Mouse (Mus musculus): ENCODE results near the gene Lipm. TPM values are rescaled to one million over a fixed set of nuclear protein-coding genes. Genes with fewer than 3 reads are reported as not detected.

The Lipm gene
- polyA plus RNA-seq (2015; fragmentation: Nextera tagmentation; extraction: Ambion mirVana) = 0.31 and 0.91 TPM in 2 replicates

DNA sequence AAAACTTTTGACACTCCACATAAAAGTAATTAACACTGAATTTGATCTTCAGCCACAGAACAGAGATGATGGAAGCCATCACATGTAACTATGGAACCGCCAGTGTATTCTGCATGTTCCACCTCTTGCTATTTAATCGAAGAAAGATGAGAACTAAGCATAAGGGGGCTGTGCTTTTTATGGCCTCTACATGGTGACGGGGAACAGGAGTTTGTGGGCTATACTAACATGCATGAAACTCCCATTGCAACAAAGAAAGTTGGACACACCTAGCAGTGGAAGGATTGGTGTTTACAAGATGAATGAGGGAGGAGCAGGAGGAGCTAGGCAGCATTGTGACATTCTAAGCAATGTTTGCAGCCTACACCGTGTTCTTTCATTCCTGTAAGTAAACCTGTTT, at the start of gene Lipm:
TSS of gene Lipm (plus strand) at position 301 of the 400 bp plus-strand sequence.
- Histone ChIP-seq H3K27me3 (replicated peaks) (no peaks in the 10 kb centered on the region), H3K9me3 (no peaks in the 10 kb centered on the region), H3K9ac (no peak within 1 kb of the TSS), H3K4me2 (no peak within 1 kb of the TSS), H3K36me3 (no peaks in the 10 kb centered on the region), H3K4me1 (no peaks in the 10 kb centered on the region), H3K4me3 (replicated peaks) (no peak within 1 kb of the TSS), H3K27ac (no peak within 1 kb of the TSS)
- no peak for ATAC-seq (ENCODE audit: insufficient read depth, low FRiP score, low read depth)
- 79% methylated on average over 4 of the region's 4 CpGs for WGBS

DNA sequence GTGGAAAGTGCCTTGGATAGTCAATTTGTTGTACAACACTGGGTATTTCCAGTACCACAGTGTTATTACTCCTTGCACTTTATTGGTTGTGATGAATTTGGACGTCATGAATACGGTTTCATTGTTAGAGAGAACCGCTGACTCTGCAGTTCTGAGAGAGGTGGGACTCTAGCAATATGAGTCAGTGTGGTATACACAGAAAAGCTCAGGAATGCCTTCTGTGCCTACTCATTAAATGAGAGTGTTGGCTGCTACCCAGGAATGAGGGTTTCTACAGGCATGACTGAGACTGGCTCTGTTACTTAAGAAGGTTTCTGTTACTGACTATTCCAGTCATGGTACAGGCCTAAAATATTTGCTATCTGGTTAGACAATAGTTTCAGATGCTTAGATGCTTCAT, 49.2 kb upstream of the Lipm start:
- no peak for ATAC-seq (ENCODE audit: insufficient read depth, low FRiP score, low read depth)
- no peaks in the 10 kb centered on the region for H3K4me1 ChIP-seq
- no peak overlapping the region for H3K9ac ChIP-seq
- no peaks in the 10 kb centered on the region for H3K36me3 ChIP-seq
- 74% methylated on average over 3 of the region's 3 CpGs for WGBS
- H3K27ac ChIP-seq = no peak overlapping the region
- no peaks in the 10 kb centered on the region for H3K27me3 ChIP-seq (replicated peaks)
- H3K9me3 ChIP-seq = no peaks in the 10 kb centered on the region
- no peak overlapping the region for H3K4me3 ChIP-seq (replicated peaks)
- H3K4me2 ChIP-seq = no peak overlapping the region

DNA sequence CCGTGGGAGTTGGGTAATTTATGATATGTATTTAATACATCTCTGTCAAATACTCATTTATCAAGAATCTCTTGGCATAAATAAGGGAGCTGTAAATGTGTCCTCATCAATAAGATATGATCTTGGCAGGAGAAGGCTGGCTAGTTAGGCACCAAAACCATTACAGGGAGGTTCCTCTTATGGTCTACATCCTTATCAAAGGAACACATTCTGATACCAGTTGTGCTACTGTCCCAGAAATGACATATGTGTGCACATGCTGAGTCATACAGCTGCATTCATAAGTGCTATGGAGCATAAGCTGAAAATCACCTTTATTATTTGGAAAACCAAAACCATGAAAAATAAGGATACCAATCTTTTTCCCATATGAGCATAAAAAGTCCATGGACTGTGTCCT, 37.2 kb upstream of the Lipm start:
- no peaks in the 10 kb centered on the region for H3K27me3 ChIP-seq (replicated peaks)
- WGBS = 52% methylated on average over 1 of the region's 1 CpGs

DNA sequence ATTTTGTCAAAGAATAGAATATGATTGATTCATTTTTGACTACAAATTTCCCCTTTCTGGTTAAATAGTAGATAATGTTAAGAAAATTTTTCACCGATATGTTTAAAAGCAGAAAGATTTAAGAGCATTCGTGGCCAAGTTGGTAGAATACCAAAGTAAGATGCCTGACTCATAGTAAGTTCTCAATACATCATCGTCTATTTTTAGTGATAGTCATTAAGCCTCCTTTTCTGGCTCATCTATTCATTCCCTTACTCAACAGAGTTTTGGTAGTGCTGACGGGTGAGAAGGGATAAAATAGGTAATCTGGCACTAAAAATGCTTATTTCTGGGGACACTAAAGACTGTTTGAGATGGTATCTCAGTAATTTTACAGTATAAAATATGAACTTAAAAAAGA, 36.7 kb upstream of the Lipm start:
- 80% methylated on average over 4 of the region's 4 CpGs for WGBS
- H3K9ac ChIP-seq = no peak overlapping the region
- no peaks in the 10 kb centered on the region for H3K9me3 ChIP-seq
- no peak overlapping the region for H3K27ac ChIP-seq
- ATAC-seq (ENCODE audit: insufficient read depth, low FRiP score, low read depth) = no peak
- no peak overlapping the region for H3K4me3 ChIP-seq (replicated peaks)
- no peaks in the 10 kb centered on the region for H3K27me3 ChIP-seq (replicated peaks)
- H3K36me3 ChIP-seq = no peaks in the 10 kb centered on the region
- no peaks in the 10 kb centered on the region for H3K4me1 ChIP-seq
- H3K4me2 ChIP-seq = no peak overlapping the region

More for the DNA sequence above, 37.2 kb upstream of the Lipm start:
- no peak overlapping the region for H3K4me3 ChIP-seq (replicated peaks)
- no peaks in the 10 kb centered on the region for H3K36me3 ChIP-seq
- H3K4me2 ChIP-seq = no peak overlapping the region
- ATAC-seq (ENCODE audit: insufficient read depth, low FRiP score, low read depth) = no peak
- H3K9me3 ChIP-seq = no peaks in the 10 kb centered on the region
- H3K9ac ChIP-seq = no peak overlapping the region
- H3K27ac ChIP-seq = no peak overlapping the region
- H3K4me1 ChIP-seq = no peaks in the 10 kb centered on the region

DNA sequence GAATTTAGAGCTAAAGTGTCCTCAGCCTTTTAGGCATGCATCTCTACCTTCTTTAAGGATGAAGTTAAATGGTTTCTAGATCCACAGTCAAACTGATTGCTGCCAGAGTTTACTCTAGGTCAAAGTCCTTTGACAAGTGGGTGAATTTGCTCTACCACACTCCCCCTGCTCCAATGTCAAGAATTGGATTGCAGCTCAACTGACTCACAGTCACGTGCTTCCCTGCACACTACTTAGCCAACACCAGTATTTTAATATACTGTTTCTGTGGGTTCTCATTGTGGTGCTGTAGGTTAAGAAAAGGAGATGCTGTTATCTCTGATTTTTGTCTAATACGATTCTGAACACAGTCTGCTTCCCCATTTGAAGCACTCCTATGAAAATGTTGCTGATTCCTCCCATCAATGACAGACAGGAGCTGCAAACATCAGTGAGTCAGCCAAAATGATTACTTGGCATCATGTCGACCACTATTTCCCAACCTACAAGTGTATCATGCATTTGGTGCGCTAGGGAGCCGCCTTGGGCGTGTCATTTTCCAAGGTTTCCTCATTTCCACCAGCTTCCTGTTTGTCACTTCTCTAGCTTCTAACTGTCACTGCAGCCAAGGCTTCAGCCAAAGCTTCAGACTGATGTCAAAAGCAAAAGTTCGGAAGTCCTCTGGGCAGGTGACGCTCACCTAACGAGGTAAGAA, 33.8 kb upstream of the Lipm start, which contains the start of gene Lipn:
TSS of gene Lipn (plus strand) at position 580 of the 694 bp plus-strand sequence.
- Histone ChIP-seq H3K36me3 (no peaks in the 10 kb centered on the region), H3K27ac (no peak within 1 kb of the TSS), H3K27me3 (replicated peaks) (no peaks in the 10 kb centered on the region), H3K4me3 (replicated peaks) (no peak within 1 kb of the TSS), H3K4me1 (no peaks in the 10 kb centered on the region), H3K9me3 (no peaks in the 10 kb centered on the region), H3K9ac (no peak within 1 kb of the TSS), H3K4me2 (no peak within 1 kb of the TSS)
- WGBS = 82% methylated on average over 9 of the region's 9 CpGs
- ATAC-seq (ENCODE audit: insufficient read depth, low FRiP score, low read depth) = 0 out of 2 replicates have a peak, but pooled peaks have one; percentile 18

DNA sequence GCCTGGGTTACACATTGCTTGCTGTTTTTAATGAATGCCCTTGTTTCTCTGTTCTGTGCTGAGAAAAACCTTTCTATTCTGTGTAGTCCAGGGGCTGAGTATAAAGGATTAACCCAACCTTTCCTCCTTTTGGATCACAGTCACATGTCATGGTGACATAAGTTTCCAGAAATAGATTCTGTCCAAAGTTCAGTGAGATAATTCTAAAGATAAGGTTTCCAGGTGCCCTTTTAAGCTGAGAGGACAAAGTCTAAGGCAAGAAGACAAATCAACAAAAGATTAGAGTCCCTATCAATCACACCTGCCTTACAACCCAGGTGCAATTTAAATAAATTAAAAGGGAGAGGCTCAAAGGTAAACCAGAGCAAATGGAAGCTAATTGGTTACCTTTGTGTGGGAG, 26.5 kb upstream of the Lipm start:
- Histone ChIP-seq H3K9me3 (no peaks in the 10 kb centered on the region), H3K27ac (peak overlapping the region; percentile 61; the same call in 1 of the 2 replicates), H3K4me3 (replicated peaks) (no peak overlapping the region), H3K36me3 (no peaks in the 10 kb centered on the region), H3K4me2 (no peak overlapping the region), H3K27me3 (replicated peaks) (no peaks in the 10 kb centered on the region), H3K4me1 (no peaks in the 10 kb centered on the region), H3K9ac (no peak overlapping the region)
- peak; percentile 89 for ATAC-seq (ENCODE audit: insufficient read depth, low FRiP score, low read depth)

DNA sequence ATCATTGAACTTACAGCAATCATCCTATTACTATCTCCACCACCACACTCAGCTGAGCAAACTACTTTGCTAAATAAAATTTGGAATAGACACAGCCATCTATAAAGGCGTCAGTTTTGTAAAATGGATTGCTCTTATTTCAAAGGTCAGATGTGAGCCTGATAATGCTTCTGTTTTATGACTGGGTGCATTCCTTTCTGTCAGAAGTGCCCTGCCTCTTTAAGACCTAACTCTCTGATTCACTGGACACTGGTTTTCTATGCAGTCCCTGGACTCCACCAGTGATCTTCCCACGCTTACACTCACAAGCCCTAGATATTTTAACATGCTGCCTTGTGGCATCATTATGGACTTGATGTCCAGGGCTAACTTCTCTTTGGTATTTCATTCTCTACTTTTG, 22.6 kb upstream of the Lipm start:
- Histone ChIP-seq H3K4me3 (replicated peaks) (no peak overlapping the region), H3K4me2 (no peak overlapping the region), H3K4me1 (no peaks in the 10 kb centered on the region), H3K9ac (no peak overlapping the region), H3K27me3 (replicated peaks) (no peaks in the 10 kb centered on the region), H3K27ac (no peak overlapping the region), H3K9me3 (no peaks in the 10 kb centered on the region), H3K36me3 (no peaks in the 10 kb centered on the region)
- ATAC-seq (ENCODE audit: insufficient read depth, low FRiP score, low read depth) = no peak
- WGBS = 67% methylated on average over 2 of the region's 2 CpGs

DNA sequence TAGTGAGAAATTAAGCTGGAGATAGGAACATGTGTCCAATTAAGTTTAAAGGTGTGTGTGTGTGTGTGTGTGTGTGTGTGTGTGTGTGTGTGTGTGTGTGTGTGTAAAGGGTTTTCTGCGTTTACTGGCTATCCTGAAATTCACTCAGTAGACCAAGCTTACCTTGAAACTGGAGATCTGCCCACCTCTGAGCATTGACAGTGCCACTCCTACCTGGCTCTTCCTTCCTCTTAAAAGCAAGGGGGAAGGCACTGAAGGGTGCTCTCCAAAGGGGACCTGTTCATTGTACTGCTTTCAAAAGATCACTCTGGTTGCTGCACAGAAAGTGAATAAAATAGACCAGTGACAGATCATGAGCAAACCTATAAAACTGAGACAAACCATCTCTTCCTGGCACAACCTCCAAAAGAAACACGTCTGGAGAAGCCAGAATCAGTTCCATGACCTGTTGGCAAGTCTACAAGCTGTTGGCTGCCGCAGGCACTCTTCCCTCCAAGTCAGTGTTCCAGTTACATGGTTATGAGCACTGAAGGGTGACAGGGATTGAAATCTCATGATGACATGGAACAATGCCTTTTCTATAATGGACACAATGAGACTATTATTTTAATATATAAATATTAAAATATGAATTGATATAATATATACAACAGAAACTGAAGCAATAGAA, 11.6 kb upstream of the Lipm start:
- no peak for ATAC-seq (ENCODE audit: insufficient read depth, low FRiP score, low read depth)
- no peaks in the 10 kb centered on the region for H3K27me3 ChIP-seq (replicated peaks)
- no peak overlapping the region for H3K27ac ChIP-seq
- no peak overlapping the region for H3K9ac ChIP-seq
- no peak overlapping the region for H3K4me2 ChIP-seq
- H3K9me3 ChIP-seq = no peaks in the 10 kb centered on the region
- WGBS = 79% methylated on average over 3 of the region's 3 CpGs
- no peaks in the 10 kb centered on the region for H3K4me1 ChIP-seq
- H3K36me3 ChIP-seq = no peaks in the 10 kb centered on the region
- H3K4me3 ChIP-seq (replicated peaks) = no peak overlapping the region

DNA sequence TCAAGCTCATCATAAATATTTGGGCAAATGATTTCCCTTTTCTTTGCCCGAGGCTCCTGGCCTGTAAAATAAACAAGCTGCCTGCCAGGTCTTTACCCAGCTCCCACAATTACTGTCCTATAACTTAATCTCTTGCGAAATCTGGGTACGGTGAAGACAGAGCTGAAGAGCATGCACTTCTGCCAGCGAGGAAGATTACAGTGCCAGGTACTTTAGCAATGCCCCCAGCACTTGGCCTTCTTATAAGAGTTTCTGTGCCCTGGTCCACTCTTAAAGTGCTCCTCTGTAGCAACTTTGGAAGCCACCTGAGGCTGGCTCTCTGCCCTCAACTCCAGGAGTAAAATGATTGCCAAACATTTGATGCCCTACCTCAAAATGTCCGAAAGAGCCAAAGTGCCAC, 5.4 kb upstream of the Lipm start:
- H3K4me1 ChIP-seq = no peaks in the 10 kb centered on the region
- H3K27me3 ChIP-seq (replicated peaks) = no peaks in the 10 kb centered on the region
- H3K9ac ChIP-seq = no peak overlapping the region
- H3K4me2 ChIP-seq = no peak overlapping the region
- no peaks in the 10 kb centered on the region for H3K36me3 ChIP-seq
- no peak overlapping the region for H3K4me3 ChIP-seq (replicated peaks)
- H3K9me3 ChIP-seq = no peaks in the 10 kb centered on the region
- 59% methylated on average over 5 of the region's 5 CpGs for WGBS
- H3K27ac ChIP-seq = no peak overlapping the region
- no peak for ATAC-seq (ENCODE audit: insufficient read depth, low FRiP score, low read depth)

DNA sequence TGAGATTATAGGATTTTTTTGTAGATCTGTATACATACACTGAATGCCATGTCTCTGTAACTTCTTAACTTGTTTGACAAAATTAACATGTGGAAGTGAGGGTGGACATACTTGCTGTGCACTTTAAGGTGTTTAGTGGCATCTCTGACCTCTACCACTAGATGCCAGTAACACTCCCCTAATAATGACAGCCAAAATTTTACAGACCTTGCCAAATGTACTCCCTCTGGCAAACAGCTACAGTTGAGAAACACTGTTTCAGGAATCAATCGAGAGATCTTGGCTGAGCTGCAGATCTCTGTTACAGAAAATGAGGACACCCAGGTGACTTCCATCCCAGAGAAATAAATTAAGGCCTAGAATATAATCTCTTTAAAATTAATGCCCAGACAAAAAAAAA, 4.5 kb upstream of the Lipm start:
- Histone ChIP-seq H3K4me3 (replicated peaks) (no peak overlapping the region), H3K36me3 (no peaks in the 10 kb centered on the region), H3K27me3 (replicated peaks) (no peaks in the 10 kb centered on the region), H3K4me2 (no peak overlapping the region), H3K9me3 (no peaks in the 10 kb centered on the region), H3K4me1 (no peaks in the 10 kb centered on the region), H3K9ac (no peak overlapping the region), H3K27ac (no peak overlapping the region)
- ATAC-seq (ENCODE audit: insufficient read depth, low FRiP score, low read depth) = no peak
- 56% methylated on average over 1 of the region's 1 CpGs for WGBS

DNA sequence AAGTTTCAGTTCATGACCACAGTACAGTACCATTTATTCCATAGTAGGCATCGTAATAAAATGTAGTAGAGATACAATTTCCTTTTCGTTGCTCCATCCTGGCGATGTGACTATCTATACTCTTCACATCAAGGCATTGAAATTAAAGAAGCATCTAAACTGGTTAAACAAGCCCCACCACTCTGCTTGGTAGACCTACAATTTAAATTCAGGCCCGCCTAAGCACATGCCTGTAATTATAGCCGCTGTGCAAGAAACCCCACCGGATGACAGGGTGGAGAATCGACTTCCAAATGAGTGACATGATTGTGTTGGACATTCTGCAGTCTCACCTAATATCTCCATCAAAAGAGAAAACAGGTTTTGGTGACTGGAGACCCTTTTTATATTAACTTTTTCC, 1.2 kb downstream of the Lipm start:
- no peak overlapping the region for H3K4me3 ChIP-seq (replicated peaks)
- no peak overlapping the region for H3K9ac ChIP-seq
- H3K27ac ChIP-seq = no peak overlapping the region
- no peaks in the 10 kb centered on the region for H3K36me3 ChIP-seq
- WGBS = 81% methylated on average over 7 of the region's 7 CpGs
- H3K4me1 ChIP-seq = no peaks in the 10 kb centered on the region
- H3K27me3 ChIP-seq (replicated peaks) = no peaks in the 10 kb centered on the region
- H3K4me2 ChIP-seq = no peak overlapping the region
- H3K9me3 ChIP-seq = no peaks in the 10 kb centered on the region
- ATAC-seq (ENCODE audit: insufficient read depth, low FRiP score, low read depth) = no peak

DNA sequence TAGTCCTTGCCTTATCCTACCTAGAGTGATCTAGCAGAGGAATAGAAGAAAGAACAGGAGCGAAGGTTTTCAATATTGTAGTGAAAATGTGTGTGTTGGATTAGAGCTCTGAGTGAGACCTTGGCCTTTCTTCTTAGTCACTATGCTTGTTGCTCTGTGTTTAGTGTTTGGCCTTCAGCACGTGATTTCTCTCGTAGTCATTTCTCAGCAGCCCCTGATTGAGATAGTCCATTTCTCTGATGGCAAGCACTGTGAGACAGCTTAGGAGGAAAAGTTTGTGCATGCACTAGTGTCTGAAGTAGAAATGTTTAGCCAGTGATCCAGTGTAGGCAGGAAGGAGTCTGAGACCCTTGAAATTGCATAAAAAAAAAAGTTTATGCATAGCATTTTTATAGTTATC, 4.1 kb downstream of the Lipm start:
- Histone ChIP-seq H3K27me3 (replicated peaks) (no peaks in the 10 kb centered on the region), H3K9me3 (no peaks in the 10 kb centered on the region), H3K27ac (no peak overlapping the region), H3K4me2 (no peak overlapping the region), H3K4me1 (no peaks in the 10 kb centered on the region), H3K9ac (no peak overlapping the region), H3K4me3 (replicated peaks) (no peak overlapping the region), H3K36me3 (no peaks in the 10 kb centered on the region)
- 86% methylated on average over 3 of the region's 3 CpGs for WGBS
- no peak for ATAC-seq (ENCODE audit: insufficient read depth, low FRiP score, low read depth)

Measured in stomach, embryonic 15.5 days (tissue).